In the genomic region with DNA sequence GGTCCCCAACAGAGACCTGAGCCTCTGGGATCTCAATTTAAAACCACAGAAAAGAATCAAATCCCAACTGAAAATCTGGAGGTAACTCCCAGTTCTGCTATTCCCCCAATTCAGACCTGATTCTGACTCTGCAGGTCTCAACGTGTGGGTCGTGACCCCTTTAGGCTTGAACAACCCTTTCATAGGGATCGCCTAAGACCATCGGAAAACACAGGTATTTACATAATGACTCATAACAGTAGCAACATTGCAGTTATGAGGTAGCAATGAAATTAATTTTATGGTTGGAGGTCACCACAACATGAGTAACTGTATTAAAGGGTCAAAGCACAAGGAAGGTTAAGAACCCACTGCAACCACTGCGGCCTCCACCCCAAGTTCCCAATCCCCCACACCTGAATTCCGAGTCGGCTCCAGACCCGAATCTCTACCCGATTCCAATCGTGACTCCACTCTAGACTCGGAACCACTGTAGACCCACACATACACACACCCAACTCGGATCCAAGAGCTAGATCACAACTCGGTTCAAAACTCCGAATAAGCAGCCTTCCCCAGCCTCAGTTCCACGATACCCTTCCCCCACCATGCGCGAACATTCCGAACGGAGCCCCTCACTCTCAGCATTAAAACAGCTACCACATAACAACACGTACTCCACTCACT, we compare ENCODE assay signal across 8 mouse cellular contexts.
A peak's percentile ranks its signal among the peaks of the same experiment; 100 is the strongest.
DNase-seq lines count a peak whose midpoint lies in the region; ATAC-seq and TF ChIP-seq lines count a peak whose summit lies in the region.

No protein-coding gene starts in this region.

- peak overlapping the region; percentile 85 for H3K27ac ChIP-seq in kidney, embryonic 15.5 days
- no peak overlapping the region for H3K27ac ChIP-seq in MEL (ENCODE audit: control insufficient read depth, low read depth, low read length)
- H3K27ac ChIP-seq in heart, embryonic 16.5 days (ENCODE audit: low read length), result peak overlapping the region; percentile 82
- H3K27ac ChIP-seq in midbrain, embryonic 11.5 days (ENCODE audit: low read depth, low read length), result no peak overlapping the region

- H3K36me3 ChIP-seq in kidney, embryonic 15.5 days, result peaks cover 7% of the 10 kb centered on the region; the same call in 1 of the 2 replicates
- peaks cover 2 to 6% of the 10 kb centered on the region in 2 experiments for H3K36me3 ChIP-seq in MEL (ENCODE audit: control insufficient read depth in 1 of 2, insufficient read depth in 2 of 2, low read length in 2 of 2)
- H3K36me3 ChIP-seq in heart, embryonic 16.5 days (ENCODE audit: control insufficient read depth, insufficient read depth), result peaks cover 12% of the 10 kb centered on the region
- H3K36me3 ChIP-seq in midbrain, embryonic 11.5 days (ENCODE audit: control insufficient read depth, insufficient read depth, low read length), result no peaks in the 10 kb centered on the region

- DNase-seq in kidney, postnatal 10 days, result no peak
- DNase-seq in MEL (ENCODE audit: low read depth, low spot score), result peak; percentile 16
- DNase-seq in midbrain, embryonic 11.5 days (ENCODE audit: low spot score, missing footprints), result peak; percentile 91
- DNase-seq in frontal cortex, postnatal 25 days (ENCODE audit: low spot score in 2 of 2), result no peak

- H3K4me1 ChIP-seq in kidney, embryonic 15.5 days, result peaks cover 17% of the 10 kb centered on the region
- H3K4me1 ChIP-seq in MEL (ENCODE audit: control insufficient read depth in 1 of 2, insufficient read depth in 2 of 2, low read length in 2 of 2), result peaks cover 0 to 2% of the 10 kb centered on the region in 2 experiments; a peak in 3 of 4 replicates
- H3K4me1 ChIP-seq in heart, embryonic 16.5 days (ENCODE audit: control insufficient read depth, insufficient read depth, low read length), result peaks cover 23% of the 10 kb centered on the region
- H3K4me1 ChIP-seq in midbrain, embryonic 11.5 days (ENCODE audit: control insufficient read depth, insufficient read depth, low read length), result peaks cover 7% of the 10 kb centered on the region

- H3K9me3 ChIP-seq in kidney, embryonic 15.5 days (replicated peaks), result 0 out of 2 replicates have a peak, but pooled peaks cover 9% of the 10 kb centered on the region
- H3K9me3 ChIP-seq in MEL (replicated peaks; ENCODE audit: insufficient read depth, low read length), result no peaks in the 10 kb centered on the region
- H3K9me3 ChIP-seq in heart, embryonic 16.5 days (replicated peaks; ENCODE audit: control insufficient read depth, low read length), result peaks cover 8% of the 10 kb centered on the region
- H3K9me3 ChIP-seq in midbrain, embryonic 11.5 days (ENCODE audit: control insufficient read depth, low read length), result no peaks in the 10 kb centered on the region

- peak overlapping the region; percentile 52 for H3K4me3 ChIP-seq in kidney, embryonic 15.5 days (replicated peaks)
- H3K4me3 ChIP-seq in MEL (ENCODE audit: control insufficient read depth in 1 of 2, insufficient read depth in 1 of 2, low read depth in 2 of 2, low read length in 2 of 2), result peak overlapping the region; percentile 80 to 84
- H3K4me3 ChIP-seq in heart, embryonic 16.5 days (ENCODE audit: low read length), result peak overlapping the region; percentile 71
- H3K4me3 ChIP-seq in midbrain, embryonic 11.5 days (ENCODE audit: low read depth, low read length), result peak overlapping the region; percentile 46

- TF ChIP-seq RAD21 in MEL (IDR thresholded peaks at IDR 0.05; ENCODE audit: low read depth, low read length), result no peak

- no peak for TF ChIP-seq EP300 in MEL (IDR thresholded peaks at IDR 0.05; ENCODE audit: low read depth in 1 of 2, low read length in 2 of 2)

- WGBS in kidney, embryonic 15.5 days, result 51% methylated on average over 20 of the region's 20 CpGs
- 43% methylated on average over 20 of the region's 20 CpGs for whole genome bisulfite sequencing in heart, embryonic 16.5 days
- WGBS in midbrain, embryonic 11.5 days, result 48% methylated on average over 20 of the region's 20 CpGs

- peak overlapping the region; percentile 59 for H3K9ac ChIP-seq in kidney, embryonic 15.5 days
- peak overlapping the region; percentile 82 for H3K9ac ChIP-seq in MEL (ENCODE audit: control insufficient read depth, low read depth, low read length, poor library complexity, severe bottlenecking)
- H3K9ac ChIP-seq in heart, embryonic 16.5 days (ENCODE audit: low read length), result peak overlapping the region; percentile 84
- H3K9ac ChIP-seq in midbrain, embryonic 11.5 days (ENCODE audit: low read length), result peak overlapping the region; percentile 54

- no peak for TF ChIP-seq CTCF in MEL (IDR thresholded peaks at IDR 0.05 in 2 of 3, conservative IDR thresholded peaks at IDR 0.05 in 1 of 3; ENCODE audit: control insufficient read depth in 1 of 3, insufficient read depth in 1 of 3, low read depth in 2 of 3, low read length in 3 of 3, poor library complexity in 1 of 3, severe bottlenecking in 1 of 3)

- no peak for ATAC-seq in kidney, embryonic 15.5 days (replicated peaks; ENCODE audit: low FRiP score)
- ATAC-seq in heart, embryonic 16.5 days (replicated peaks; ENCODE audit: extremely low read depth, insufficient read depth, low FRiP score), result no peak
- no peak for ATAC-seq in midbrain, embryonic 11.5 days (ENCODE audit: low FRiP score)
- no peak for ATAC-seq in erythroid progenitor cell, adult 5-6 weeks (replicated peaks; ENCODE audit: low FRiP score, poor library complexity, severe bottlenecking)
- no peak for ATAC-seq in cerebellum, adult (ENCODE audit: insufficient number of reproducible peaks, low FRiP score, low TSS enrichment)

- H3K27me3 ChIP-seq in kidney, embryonic 15.5 days, result no peaks in the 10 kb centered on the region
- no peaks in the 10 kb centered on the region for H3K27me3 ChIP-seq in MEL (ENCODE audit: control insufficient read depth in 1 of 2, insufficient read depth in 2 of 2, low read length in 2 of 2)
- H3K27me3 ChIP-seq in heart, embryonic 16.5 days (ENCODE audit: control insufficient read depth, insufficient read depth, low read length), result no peaks in the 10 kb centered on the region
- no peaks in the 10 kb centered on the region for H3K27me3 ChIP-seq in midbrain, embryonic 11.5 days (ENCODE audit: control insufficient read depth, insufficient read depth, low read length)

- peak overlapping the region; percentile 57 for H3K4me2 ChIP-seq in kidney, embryonic 15.5 days
- peak overlapping the region; percentile 63 for H3K4me2 ChIP-seq in heart, embryonic 16.5 days (ENCODE audit: low read depth, low read length)
- peak overlapping the region; percentile 59 for H3K4me2 ChIP-seq in midbrain, embryonic 11.5 days

- H3K79me2 ChIP-seq in MEL (ENCODE audit: control insufficient read depth, insufficient read depth, low read length, poor library complexity), result peaks cover 53% of the 10 kb centered on the region

- no peak for TF ChIP-seq POLR2A in MEL (IDR thresholded peaks at IDR 0.05; ENCODE audit: control insufficient read depth in 1 of 2, insufficient read depth in 1 of 2, low read depth in 1 of 2, low read length in 2 of 2, poor library complexity in 1 of 2)

TF ChIP-seq in MEL, 35 proteins besides CTCF, POLR2A, EP300 and RAD21:
- no peak for TF ChIP-seq ETS1 (IDR thresholded peaks at IDR 0.05; ENCODE audit: low read depth, low read length)
- peak; percentile 9 for TF ChIP-seq SIN3A (IDR thresholded peaks at IDR 0.05; ENCODE audit: low read length)
- no peak for TF ChIP-seq BHLHE40 (IDR thresholded peaks at IDR 0.05; ENCODE audit: borderline replicate concordance, low read depth, low read length)
- TF ChIP-seq MAZ (IDR thresholded peaks at IDR 0.05; ENCODE audit: low read depth, low read length), result no peak
- TF ChIP-seq MAX (IDR thresholded peaks at IDR 0.05; ENCODE audit: low read length), result no peak
- no peak for TF ChIP-seq RCOR1 (IDR thresholded peaks at IDR 0.05; ENCODE audit: low read depth, low read length)
- no peak for TF ChIP-seq MAFK (IDR thresholded peaks at IDR 0.05; ENCODE audit: borderline replicate concordance, low read depth, low read length)

Comparison
In these comparisons a context has a peak if more than half of its experiments do, and no peak if none do; other contexts are left out.
1. H3K27ac ChIP-seq: peak in kidney, embryonic 15.5 days (single experiment) and heart, embryonic 16.5 days (single experiment); none in MEL (single experiment) and midbrain, embryonic 11.5 days (single experiment).
2. DNase-seq: peak in MEL (single experiment) and midbrain, embryonic 11.5 days (single experiment); none in kidney, postnatal 10 days (single experiment) and frontal cortex, postnatal 25 days (0 of 2).
3. Peak in every context shown above with its lines, with median percentiles within 50 percentile points of each other: H3K4me2 ChIP-seq, H3K4me3 ChIP-seq and H3K9ac ChIP-seq.